ENCODE assay signal across 25 mouse cellular contexts in the genomic region with DNA sequence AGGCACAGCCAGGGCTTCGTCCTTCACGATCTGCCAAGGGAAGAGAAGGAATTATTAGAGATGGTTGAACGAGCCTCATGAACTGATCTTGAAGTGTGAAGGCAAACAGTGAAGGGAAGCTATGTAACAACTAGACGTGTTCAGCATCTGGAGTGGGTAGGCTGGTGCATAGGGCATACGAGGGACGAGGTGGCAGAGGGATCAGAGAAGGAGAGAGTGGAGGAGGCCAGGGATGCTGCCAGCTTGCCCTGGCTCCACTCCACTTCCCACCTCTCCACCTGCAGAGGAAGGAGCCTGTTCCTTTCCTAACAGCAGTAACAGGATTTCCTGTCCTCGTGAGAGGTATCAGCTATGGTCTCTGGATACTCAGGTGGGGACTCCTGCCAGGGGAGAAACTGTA.
DNase-seq lines count a peak whose midpoint lies in the region; ATAC-seq and TF ChIP-seq lines count a peak whose summit lies in the region.
"Had no signal": no experiment of that assay in that cellular context is flagged by ENCODE, and none has a peak within 500 bp of the region (broad histone marks: within the 10 kb centered on the region; RNA-seq: fewer than 3 reads in every experiment).

No protein-coding gene starts in this region.

- H3K9me3 ChIP-seq in G1E (replicated peaks), result no peaks in the 10 kb centered on the region
- H3K9me3 ChIP-seq in midbrain, embryonic 16.5 days (replicated peaks; ENCODE audit: control insufficient read depth, low read length, poor library complexity, severe bottlenecking), result no peaks in the 10 kb centered on the region
- H3K9me3 ChIP-seq: heart, embryonic 12.5 days; hindbrain, embryonic 13.5 days; limb, embryonic 12.5 days; liver, embryonic 15.5 days; midbrain, embryonic 13.5 days; stomach, embryonic 15.5 days had no signal

- intact Hi-C loops in left cerebral cortex, adult 2 months (cut with DNase I), result no loop called here

- peaks cover 22% of the 10 kb centered on the region for H3K36me3 ChIP-seq in G1E (replicated peaks)
- H3K36me3 ChIP-seq in midbrain, embryonic 16.5 days (ENCODE audit: control insufficient read depth, insufficient read depth, low read length), result peaks cover 13% of the 10 kb centered on the region
- H3K36me3 ChIP-seq: liver, embryonic 15.5 days; midbrain, embryonic 13.5 days; stomach, embryonic 15.5 days had no signal

- peak overlapping the region; percentile 48; the same call in 1 of the 2 replicates for H3K27ac ChIP-seq in left cerebral cortex, adult 2 months
- H3K27ac ChIP-seq in midbrain, embryonic 16.5 days (ENCODE audit: low read length), result no peak overlapping the region
- H3K27ac ChIP-seq: heart, adult 2 months; hindbrain, embryonic 13.5 days; kidney, postnatal 0 days; limb, embryonic 12.5 days; liver, embryonic 15.5 days; midbrain, embryonic 13.5 days; stomach, embryonic 15.5 days had no signal

- no peak overlapping the region for H3K9ac ChIP-seq in midbrain, embryonic 16.5 days (ENCODE audit: low read depth, low read length)
- H3K9ac ChIP-seq: heart, embryonic 12.5 days; hindbrain, embryonic 13.5 days; limb, embryonic 12.5 days; liver, embryonic 15.5 days; midbrain, embryonic 13.5 days; stomach, embryonic 15.5 days had no signal

- peak; percentile 6; the same call in 1 of the 2 replicates for ATAC-seq in G1E (ENCODE audit: extremely low read depth, insufficient number of reproducible peaks, low FRiP score, poor library complexity, severe bottlenecking)
- ATAC-seq in midbrain, embryonic 16.5 days, result no peak
- ATAC-seq: intestine, embryonic 16.5 days; midbrain, embryonic 13.5 days had no signal

- no peak overlapping the region for H3K4me2 ChIP-seq in midbrain, embryonic 16.5 days (ENCODE audit: low read length)
- H3K4me2 ChIP-seq: heart, embryonic 12.5 days; hindbrain, embryonic 13.5 days; limb, embryonic 12.5 days; liver, embryonic 15.5 days; midbrain, embryonic 13.5 days; stomach, embryonic 15.5 days had no signal

- peaks cover 3% of the 10 kb centered on the region for H3K4me1 ChIP-seq in G1E (ENCODE audit: insufficient read depth, low read depth, low read length)
- no peaks in the 10 kb centered on the region; the same call in 1 of the 2 replicates for H3K4me1 ChIP-seq in midbrain, embryonic 16.5 days (ENCODE audit: control insufficient read depth, insufficient read depth, low read length)
- H3K4me1 ChIP-seq: liver, embryonic 15.5 days; stomach, embryonic 15.5 days had no signal

- H3K27me3 ChIP-seq in G1E (ENCODE audit: insufficient read depth, low read length), result no peaks in the 10 kb centered on the region
- no peaks in the 10 kb centered on the region for H3K27me3 ChIP-seq in midbrain, embryonic 16.5 days (ENCODE audit: control insufficient read depth, insufficient read depth, low read depth, low read length)
- H3K27me3 ChIP-seq: heart, embryonic 12.5 days; hindbrain, embryonic 13.5 days; limb, embryonic 12.5 days; liver, embryonic 15.5 days; midbrain, embryonic 13.5 days; stomach, embryonic 15.5 days had no signal

- H3K4me3 ChIP-seq in left cerebral cortex, adult 2 months, result no peak overlapping the region
- no peak overlapping the region for H3K4me3 ChIP-seq in G1E (ENCODE audit: low read depth, low read length)
- H3K4me3 ChIP-seq in midbrain, embryonic 16.5 days (ENCODE audit: low read depth, low read length), result no peak overlapping the region
- H3K4me3 ChIP-seq: erythroblast, embryonic 14.5 days; heart, adult 2 months; heart, embryonic 12.5 days; hindbrain, embryonic 13.5 days; limb, embryonic 12.5 days; liver, embryonic 15.5 days; midbrain, embryonic 13.5 days; stomach, embryonic 15.5 days had no signal

- DNase-seq in cerebellum, adult 18-20 months, result peak; percentile 50 to 54
- DNase-seq in cerebellum, adult 8-10 months, result no peak
- DNase-seq in left cerebral cortex, adult 2 months (ENCODE audit: extremely low spot score in 1 of 2, low spot score in 2 of 2), result no peak
- DNase-seq in left cerebral cortex, adult 18-20 months (ENCODE audit: low spot score in 2 of 2), result no peak
- DNase-seq in G1E (ENCODE audit: low spot score), result no peak
- peak; percentile 48 to 61 for DNase-seq in cerebellum, postnatal 10 days
- DNase-seq: adrenal gland, postnatal 14 days; gastrocnemius, postnatal 25 days; heart, adult 2 months; heart, postnatal 4 days; kidney, adult 8-10 months; kidney, postnatal 4 days; lung, postnatal 10 days; retina, postnatal 1 day; right cerebral cortex, postnatal 14 days had no signal

- TF ChIP-seq CTCF in left cerebral cortex, adult 2 months (IDR thresholded peaks at IDR 0.05), result no peak
- no peak for TF ChIP-seq CTCF in G1E (IDR thresholded peaks at IDR 0.05; ENCODE audit: low read depth, low read length)

- 79% methylated on average over 7 of the region's 7 CpGs for WGBS in midbrain, embryonic 16.5 days

Comparison
In these comparisons a context has a peak if more than half of its experiments do, and no peak if none do; other contexts are left out.
1. DNase-seq: peak in cerebellum, adult 18-20 months (2 of 2) and cerebellum, postnatal 10 days (2 of 2); none in cerebellum, adult 8-10 months (single experiment), left cerebral cortex, adult 2 months (0 of 2), left cerebral cortex, adult 18-20 months (0 of 2) and G1E (single experiment).